Mouse (Mus musculus) limb, embryonic 15.5 days (tissue): ENCODE data around the gene Ssbp4. TPM values are rescaled to one million over a fixed set of nuclear protein-coding genes. Genes with fewer than 3 reads are reported as not detected.

ENCODE experiments used
- ATAC-seq: fragments of 200-750 bp; cut with Nextera tagmentation; 2 replicates; pipeline ENCODE4 v1.8.0; 2017; ENCODE audit warnings: low read depth, moderate TSS enrichment; ENCODE audit not compliant: insufficient number of reproducible peaks, low FRiP score, low TSS enrichment
- H3K27ac ChIP-seq: fragments of 300-500 bp; sonication (generic); 2 replicates; pipeline ENCODE4 v1.5.1; 2015; ENCODE audit warnings: moderate library complexity, mild to moderate bottlenecking, inconsistent platforms
- H3K27me3 ChIP-seq: fragments of 300-500 bp; sonication (generic); 2 replicates; pipeline ENCODE4 v1.6.1; 2015; ENCODE audit warnings: inconsistent platforms
- H3K36me3 ChIP-seq: fragments of 300-500 bp; sonication (generic); 2 replicates; pipeline ENCODE4 v1.6.1; 2015; ENCODE audit warnings: inconsistent platforms
- H3K4me1 ChIP-seq: fragments of 300-500 bp; sonication (generic); 2 replicates; pipeline ENCODE4 v1.6.1; 2015; ENCODE audit warnings: inconsistent platforms
- H3K4me2 ChIP-seq: fragments of 300-500 bp; sonication (generic); 2 replicates; pipeline ENCODE4 v1.6.1; 2015; ENCODE audit warnings: mild to moderate bottlenecking, inconsistent platforms
- H3K4me3 ChIP-seq: fragments of 300-500 bp; sonication (generic); 2 replicates; pipeline ENCODE4 v1.5.1; 2015; ENCODE audit warnings: mild to moderate bottlenecking, inconsistent platforms
- H3K9ac ChIP-seq: fragments of 300-500 bp; sonication (generic); 2 replicates; pipeline ENCODE4 v1.6.1; 2015; ENCODE audit warnings: inconsistent platforms
- H3K9me3 ChIP-seq: fragments of 300-500 bp; sonication (generic); 2 replicates; pipeline ENCODE4 v1.6.1; 2016; ENCODE audit warnings: inconsistent platforms
- WGBS: fragments of 180-500 bp; shearing (Covaris S2); methylation state at CpG from one replicate; pipeline ENCODE4 v1.1.7; 2015; 5-methylcytosine and 5-hydroxymethylcytosine counted together
- polyA plus RNA-seq: library from polyadenylated mRNA; unstranded; fragments of >200 nt; fragmentation: Nextera tagmentation; extraction: Ambion mirVana; gene quantifications from 2 replicates; pipeline ENCODE4 v1.2.1, GENCODE M21; 2015

Ssbp4 gene
- polyA plus RNA-seq, 1 experiment from 2014 or later: 119 TPM

DNA sequence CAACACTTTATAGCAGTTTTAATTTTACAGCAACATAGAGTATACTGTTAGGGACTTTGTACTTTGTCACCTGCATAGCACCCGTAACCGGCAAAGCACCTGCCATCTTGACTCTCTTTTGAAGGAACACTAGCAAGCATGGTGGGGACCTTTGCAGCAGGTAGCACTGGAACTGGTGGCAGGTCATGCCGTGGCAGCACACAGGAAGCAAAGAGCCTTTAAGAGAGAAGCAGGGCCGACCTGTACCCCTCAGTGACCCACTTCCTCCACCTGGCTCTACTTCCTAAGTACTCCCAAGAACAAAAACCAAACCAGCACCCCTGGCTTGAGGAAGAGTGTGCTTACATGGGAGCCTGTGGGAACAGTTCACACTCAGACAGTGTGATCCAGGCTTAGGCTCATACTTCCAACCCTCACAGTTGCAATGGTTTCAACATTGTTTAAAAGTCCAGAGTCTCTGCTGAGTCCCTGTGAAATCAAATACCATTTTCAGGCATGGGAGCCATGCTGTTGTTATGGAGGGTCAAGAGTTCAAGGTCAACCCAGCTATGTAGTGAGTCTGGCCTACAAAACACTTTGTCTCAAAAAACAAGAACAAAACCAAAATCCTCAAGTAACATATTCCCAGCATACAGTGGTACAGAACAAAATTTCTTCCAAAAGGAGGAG lies 53.5 kb downstream of the Ssbp4 start:
- Histone ChIP-seq H3K27me3 (no peaks in the 10 kb centered on the region), H3K36me3 (peaks cover 8% of the 10 kb centered on the region; the same call in 1 of the 2 replicates), H3K27ac (no peak overlapping the region), H3K9me3 (no peaks in the 10 kb centered on the region), H3K9ac (no peak overlapping the region), H3K4me2 (no peak overlapping the region), H3K4me3 (no peak overlapping the region), H3K4me1 (peaks cover 31% of the 10 kb centered on the region)
- ATAC-seq: no peak
- WGBS: 86% methylated on average over 4 of the region's 4 CpGs

DNA sequence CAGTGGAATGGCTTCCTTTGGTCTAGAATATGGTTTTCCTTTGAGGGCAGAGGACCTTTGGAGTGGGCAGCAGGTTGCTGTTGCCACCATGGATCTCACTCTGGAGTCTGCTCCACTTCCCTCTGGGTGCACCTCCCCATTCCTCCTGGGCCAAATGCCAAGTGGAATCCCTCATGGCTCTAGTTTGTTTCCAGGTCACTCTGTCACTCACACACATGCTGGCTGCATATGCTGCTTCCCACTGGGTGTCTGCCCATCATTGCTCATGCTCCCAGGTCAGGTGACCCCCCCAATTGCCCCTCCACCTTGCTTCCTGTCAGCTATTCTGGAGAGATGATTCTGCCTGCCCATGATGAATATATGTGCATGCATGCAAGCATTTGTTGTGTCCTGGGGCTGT lies 54.9 kb downstream of the Ssbp4 start:
- no peak for ATAC-seq
- peaks cover 8% of the 10 kb centered on the region; the same call in 1 of the 2 replicates for H3K36me3 ChIP-seq
- no peak overlapping the region for H3K4me3 ChIP-seq
- H3K9me3 ChIP-seq: no peaks in the 10 kb centered on the region
- peaks cover 25% of the 10 kb centered on the region for H3K4me1 ChIP-seq
- no peak overlapping the region for H3K27ac ChIP-seq
- no peaks in the 10 kb centered on the region for H3K27me3 ChIP-seq
- H3K4me2 ChIP-seq: no peak overlapping the region
- H3K9ac ChIP-seq: no peak overlapping the region

DNA sequence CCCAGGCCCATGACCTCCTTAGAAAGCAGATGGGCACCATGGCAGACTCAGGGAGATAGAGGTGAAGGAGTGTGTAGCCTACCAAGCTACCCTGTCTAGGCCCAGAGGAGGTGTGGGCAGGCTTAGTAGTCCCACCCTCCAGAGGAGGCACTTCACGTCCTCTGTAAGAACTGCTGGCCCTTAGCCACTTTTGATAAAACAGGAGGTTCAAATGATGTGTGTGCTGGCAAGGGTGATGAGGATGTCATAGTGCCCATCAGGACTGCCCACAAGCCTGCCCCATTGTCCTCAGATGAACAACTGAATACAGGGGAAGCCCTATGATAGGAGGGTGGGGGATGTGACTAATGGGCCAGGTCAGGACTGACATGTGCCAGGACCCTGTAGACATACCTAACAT lies 55.8 kb downstream of the Ssbp4 start:
- ATAC-seq: no peak
- peaks cover 24% of the 10 kb centered on the region for H3K4me1 ChIP-seq
- no peak overlapping the region for H3K27ac ChIP-seq
- H3K27me3 ChIP-seq: no peaks in the 10 kb centered on the region
- no peaks in the 10 kb centered on the region for H3K9me3 ChIP-seq
- peaks cover 8% of the 10 kb centered on the region; the same call in 1 of the 2 replicates for H3K36me3 ChIP-seq
- no peak overlapping the region for H3K4me2 ChIP-seq
- no peak overlapping the region for H3K9ac ChIP-seq
- WGBS: 56% methylated on average over 1 of the region's 1 CpGs
- no peak overlapping the region for H3K4me3 ChIP-seq

DNA sequence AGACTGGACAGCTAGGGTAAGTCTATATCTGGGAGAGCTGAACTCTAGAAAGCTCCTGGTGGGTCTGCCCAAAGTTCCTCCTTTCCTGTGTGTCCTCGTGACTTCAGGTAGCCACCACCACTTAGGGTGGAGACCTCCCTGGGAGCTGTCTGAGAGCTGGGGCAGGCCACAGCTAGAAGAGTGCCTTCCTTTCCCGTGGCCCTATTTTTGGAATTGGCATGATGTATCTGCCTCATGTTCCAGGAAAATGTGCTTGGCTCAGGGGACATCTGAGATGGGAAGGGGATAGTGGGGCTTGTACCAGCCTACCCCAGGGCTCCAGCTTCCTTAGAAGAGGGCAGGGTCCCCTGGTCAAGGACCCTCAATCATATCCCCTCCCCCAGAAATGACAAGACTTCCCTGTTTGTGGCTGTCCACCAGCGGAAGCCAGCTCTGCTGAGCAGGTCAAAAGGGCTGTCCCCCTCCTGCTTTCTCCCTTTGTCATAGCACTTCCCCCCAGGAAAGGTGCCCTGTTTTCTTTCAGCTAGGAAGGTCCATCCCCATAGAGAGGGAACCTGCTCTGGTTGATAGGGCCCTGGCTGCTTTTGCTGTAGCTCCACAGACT lies 57.0 kb downstream of the Ssbp4 start:
- ATAC-seq: no peak

DNA sequence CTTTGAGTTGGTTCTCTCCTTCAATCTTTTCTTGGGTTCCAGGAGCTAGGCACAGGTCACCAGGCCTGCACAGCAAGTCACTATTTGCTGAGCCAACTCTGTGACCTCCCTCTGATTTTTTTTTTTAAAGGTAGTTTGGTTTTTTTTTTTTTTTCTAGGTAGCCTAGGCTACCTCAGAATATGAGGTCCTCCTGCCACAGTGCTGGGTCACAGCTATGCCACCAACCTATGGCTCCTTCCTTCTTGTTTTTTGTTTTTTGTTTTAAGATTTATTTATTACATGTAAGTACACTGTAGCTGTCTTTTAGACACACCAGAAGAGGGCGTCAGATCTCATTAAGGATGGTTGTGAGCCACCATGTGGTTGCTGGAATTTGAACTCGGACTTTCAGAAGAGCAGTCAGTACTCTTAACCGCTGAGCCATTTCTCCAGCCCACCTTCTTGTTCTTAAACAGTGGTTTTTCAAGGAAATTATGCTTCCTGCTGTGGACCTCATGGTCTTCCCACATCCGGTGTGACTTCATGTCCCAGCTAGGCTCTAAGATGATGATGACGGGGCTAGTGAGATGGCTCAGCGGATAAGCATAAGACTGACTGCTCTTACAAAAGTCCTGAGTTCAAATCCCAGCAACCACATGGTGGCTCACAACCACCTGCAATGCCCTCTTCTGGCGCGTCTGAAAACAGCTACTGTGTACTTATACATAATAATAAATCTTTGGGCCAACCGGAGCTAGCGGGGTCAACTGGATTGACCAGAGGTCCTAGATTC lies 59.1 kb downstream of the Ssbp4 start:
- peaks cover 25% of the 10 kb centered on the region for H3K4me1 ChIP-seq
- H3K27ac ChIP-seq: no peak overlapping the region
- H3K36me3 ChIP-seq: no peaks in the 10 kb centered on the region
- 92% methylated on average over 10 of the region's 10 CpGs for WGBS
- H3K4me3 ChIP-seq: no peak overlapping the region
- H3K27me3 ChIP-seq: no peaks in the 10 kb centered on the region
- H3K9me3 ChIP-seq: no peaks in the 10 kb centered on the region
- no peak for ATAC-seq
- no peak overlapping the region for H3K9ac ChIP-seq
- no peak overlapping the region for H3K4me2 ChIP-seq

More for the DNA sequence above, 57.0 kb downstream of the Ssbp4 start:
- Histone ChIP-seq H3K9ac (no peak overlapping the region), H3K4me3 (no peak overlapping the region), H3K27ac (no peak overlapping the region), H3K36me3 (0 out of 2 replicates have a peak, but pooled peaks cover 3% of the 10 kb centered on the region), H3K4me1 (peaks cover 25% of the 10 kb centered on the region), H3K4me2 (no peak overlapping the region), H3K27me3 (no peaks in the 10 kb centered on the region), H3K9me3 (no peaks in the 10 kb centered on the region)
- 68% methylated on average over 3 of the region's 3 CpGs for WGBS

DNA sequence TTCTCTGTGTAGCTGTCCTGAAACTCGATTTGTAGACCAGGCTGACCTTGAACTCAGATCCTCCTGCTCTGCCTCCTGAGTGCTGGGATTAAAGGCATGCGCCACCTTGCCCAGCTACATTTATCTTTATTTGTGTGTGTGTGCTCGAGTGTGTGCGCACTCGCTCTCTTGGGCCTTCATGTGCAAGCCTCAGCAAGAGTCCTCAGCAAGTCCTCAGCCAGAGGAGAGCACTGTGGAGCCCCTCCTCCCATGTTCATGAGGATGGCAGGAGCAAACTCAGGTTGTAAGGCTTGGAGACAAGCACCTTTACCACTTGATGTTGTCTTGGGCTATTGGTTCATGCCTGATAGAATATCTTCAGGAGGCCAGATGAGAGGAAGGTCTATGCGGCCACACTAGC lies 60.9 kb downstream of the Ssbp4 start:
- Histone ChIP-seq H3K4me3 (no peak overlapping the region), H3K4me2 (no peak overlapping the region), H3K36me3 (no peaks in the 10 kb centered on the region), H3K4me1 (peaks cover 18% of the 10 kb centered on the region; the same call in 1 of the 2 replicates), H3K27ac (no peak overlapping the region), H3K27me3 (no peaks in the 10 kb centered on the region), H3K9me3 (no peaks in the 10 kb centered on the region), H3K9ac (no peak overlapping the region)
- no peak for ATAC-seq
- WGBS: 89% methylated on average over 6 of the region's 6 CpGs

Other genes with a start within 250 kb of the Ssbp4 start
- gene Comp, start 235.3 kb downstream of the Ssbp4 start, polyA plus RNA-seq: 101 and 104 TPM in 2 replicates
- 22.2 and 22.4 TPM in 2 replicates for gene Crtc1, start 169.3 kb downstream of the Ssbp4 start, polyA plus RNA-seq
- gene Klhl26, start 131.9 kb downstream of the Ssbp4 start, polyA plus RNA-seq: 27.9 and 28.2 TPM in 2 replicates
- 6.9 and 9.6 TPM in 2 replicates for gene Tmem59l, start 121.5 kb downstream of the Ssbp4 start, polyA plus RNA-seq
- 91.2 and 97.7 TPM in 2 replicates for gene Crlf1, start 115.7 kb downstream of the Ssbp4 start, polyA plus RNA-seq
- gene Rex1bd, start 102.1 kb downstream of the Ssbp4 start, polyA plus RNA-seq: 136 and 149 TPM in 2 replicates
- gene Uba52, start 98.1 kb downstream of the Ssbp4 start, polyA plus RNA-seq: 859 and 940 TPM in 2 replicates
- 274 and 278 TPM in 2 replicates for gene Fkbp8, start 81.1 kb downstream of the Ssbp4 start, polyA plus RNA-seq
- gene Kxd1, start 80.9 kb downstream of the Ssbp4 start, polyA plus RNA-seq: 53.8 and 55.1 TPM in 2 replicates
- 20.4 and 21.1 TPM in 2 replicates for gene Ell, start 69.4 kb downstream of the Ssbp4 start, polyA plus RNA-seq
- gene Isyna1, start 14.5 kb downstream of the Ssbp4 start, polyA plus RNA-seq: 111 and 123 TPM in 2 replicates
- 3.2 and 3.3 TPM in 2 replicates for gene Lrrc25, start 7.3 kb upstream of the Ssbp4 start, polyA plus RNA-seq
- gene Gdf15, start 23.6 kb upstream of the Ssbp4 start, polyA plus RNA-seq: 0.16 and 0.24 TPM in 2 replicates
- 57.5 and 60.7 TPM in 2 replicates for gene Pgpep1, start 51.5 kb upstream of the Ssbp4 start, polyA plus RNA-seq
- gene Lsm4, start 64.4 kb upstream of the Ssbp4 start, polyA plus RNA-seq: 199 and 201 TPM in 2 replicates
- 69.8 and 81.5 TPM in 2 replicates for gene Jund, start 90.1 kb upstream of the Ssbp4 start, polyA plus RNA-seq
- 0.04 TPM in 2 replicates for gene Iqcn, start 94.6 kb upstream of the Ssbp4 start, polyA plus RNA-seq
- not detected in 2 replicates for gene Gm3336, start 109.7 kb upstream of the Ssbp4 start, polyA plus RNA-seq
- gene Pde4c, start 114.8 kb upstream of the Ssbp4 start, polyA plus RNA-seq: 0.05 and 0.16 TPM in 2 replicates
- 17.1 and 19.4 TPM in 2 replicates for gene Rab3a, start 145.8 kb upstream of the Ssbp4 start, polyA plus RNA-seq
- gene Mpv17l2, start 152.1 kb upstream of the Ssbp4 start, polyA plus RNA-seq: 41.9 and 46.1 TPM in 2 replicates
- 85.8 and 91.4 TPM in 2 replicates for gene Pik3r2, start 167.8 kb upstream of the Ssbp4 start, polyA plus RNA-seq
- gene Mast3, start 196.2 kb upstream of the Ssbp4 start, polyA plus RNA-seq: 13.8 and 14.4 TPM in 2 replicates
- 0.13 and 0.35 TPM in 2 replicates for gene Il12rb1, start 199.6 kb upstream of the Ssbp4 start, polyA plus RNA-seq
- gene Arrdc2, start 230.8 kb upstream of the Ssbp4 start, polyA plus RNA-seq: 6.7 and 8.8 TPM in 2 replicates